Mouse (Mus musculus) stomach, adult 2 months (tissue): ENCODE measurements around the gene Faxc. TPM values are rescaled to one million over a fixed set of nuclear protein-coding genes. Genes with fewer than 3 reads are reported as not detected.

Experiments
- polyA plus RNA-seq: library from polyadenylated mRNA; depleted of rRNA; stranded (reverse); fragments of >200 nt; gene quantifications from 2 replicates; pipeline ENCODE4 v1.2.3, GENCODE M21; 2012; rRNA removed

The Faxc gene
- polyA plus RNA-seq = 0.54 and 0.80 TPM in 2 replicates

DNA sequence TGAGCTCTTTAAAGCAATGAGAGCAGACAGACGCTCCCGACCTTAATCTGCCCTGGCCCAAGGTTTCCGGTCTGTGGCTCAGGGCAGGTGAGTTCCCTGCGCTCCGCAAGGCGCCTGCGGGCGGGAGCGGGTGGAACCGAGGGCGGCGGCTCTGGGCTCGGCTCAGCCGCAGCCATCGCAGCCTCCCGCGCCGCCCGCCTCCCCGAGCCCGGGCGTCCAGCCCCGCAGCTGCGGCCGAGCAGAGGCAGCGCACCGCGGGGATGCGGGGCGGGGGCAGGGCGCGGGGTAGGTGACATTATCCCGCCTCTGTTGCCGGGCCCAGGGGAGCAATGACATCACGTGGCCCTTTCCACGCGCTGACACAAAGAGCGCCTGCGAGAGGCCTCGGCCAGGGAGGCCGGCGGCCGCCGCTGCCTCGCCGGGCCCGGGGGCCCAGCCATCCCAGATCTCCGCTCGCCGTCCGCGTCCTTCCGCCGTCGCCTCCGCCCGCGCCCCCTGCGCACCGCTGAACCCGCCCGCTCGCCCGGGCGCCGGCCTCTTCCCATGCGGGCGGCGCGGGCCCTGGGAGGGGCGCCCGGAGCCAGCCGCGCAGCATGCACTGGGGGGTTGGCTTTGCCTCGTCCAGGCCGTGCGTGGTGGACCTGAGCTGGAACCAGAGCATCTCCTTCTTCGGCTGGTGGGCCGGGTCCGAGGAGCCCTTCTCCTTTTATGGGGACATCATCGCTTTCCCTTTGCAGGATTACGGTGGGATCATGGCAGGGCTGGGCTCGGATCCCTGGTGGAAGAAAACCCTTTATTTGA lies at the start of gene Faxc:
Faxc (plus strand) TSS at position 359 of the 801 bp plus-strand sequence.

Other genes starting within 250 kb of the Faxc start
- gene Prdm13, start 245.4 kb upstream of the Faxc start, polyA plus RNA-seq = not detected in 2 replicates
- gene Ccnc, start 203.6 kb upstream of the Faxc start, polyA plus RNA-seq = 0.57 and 1.5 TPM in 2 replicates
- gene Usp45, start 164.2 kb upstream of the Faxc start, polyA plus RNA-seq = 0.38 and 0.68 TPM in 2 replicates
- gene Tstd3, start 164.1 kb upstream of the Faxc start, polyA plus RNA-seq = 0.30 and 0.54 TPM in 2 replicates
- 3.3 and 6.1 TPM in 2 replicates for gene Pnisr, start 83.7 kb upstream of the Faxc start, polyA plus RNA-seq
- 0.43 and 0.79 TPM in 2 replicates for gene Coq3, start 51.7 kb upstream of the Faxc start, polyA plus RNA-seq